Mouse (Mus musculus): Measurements from ENCODE around the gene Gabrr1.

GRCm38 (mm10) chr4:33147825-33148224 is 15.5 kb downstream of the Gabrr1 start:
- TF ChIP-seq CTCF (IDR thresholded peaks at IDR 0.05; ENCODE audit: control insufficient read depth, insufficient read depth, low read length): no peak
- no peak for TF ChIP-seq POLR2A (IDR thresholded peaks at IDR 0.05; ENCODE audit: borderline replicate concordance, control insufficient read depth, low read depth, low read length)

Data from bone marrow, adult 2 months (tissue).